Mouse (Mus musculus) ES-CJ7 (cell line): ENCODE results near the gene Tspear.
"Not testable (repeated sequence)": the region's sequence is repeated elsewhere in the genome, so short reads cannot be mapped to it uniquely, and the experiment has no call there.

Experiments
- DNase-seq: peaks from one replicate; pipeline ENCODE4 v3.0.0; 2011; ENCODE audit warnings: low read depth, low spot score

The Tspear gene

GRCm38 (mm10) chr10:77685895-77686664 is at the start of gene Tspear:
TSS of gene Tspear (plus strand) at chr10:77686569.
- no peak for DNase-seq

GRCm38 (mm10) chr10:77638956-77639355 is 47.4 kb upstream of the Tspear start:
- no peak for DNase-seq

GRCm38 (mm10) chr10:77643160-77643559 is 43.2 kb upstream of the Tspear start:
- DNase-seq, result no peak

GRCm38 (mm10) chr10:77645571-77645970 is 40.8 kb upstream of the Tspear start:
- no peak for DNase-seq

GRCm38 (mm10) chr10:77647461-77647860 is 38.9 kb upstream of the Tspear start:
- no peak for DNase-seq

GRCm38 (mm10) chr10:77647901-77648300 is 38.5 kb upstream of the Tspear start:
- DNase-seq, result no peak

GRCm38 (mm10) chr10:77652046-77652445 is 34.3 kb upstream of the Tspear start:
- DNase-seq, result no peak

- DNase-seq, result no peak
Measured at GRCm38 (mm10) chr10:77658286-77658994, 27.9 kb upstream of the Tspear start.

- DNase-seq, result peak; percentile 25
Measured at GRCm38 (mm10) chr10:77663949-77664665, 22.3 kb upstream of the Tspear start.

- no peak for DNase-seq
Measured at GRCm38 (mm10) chr10:77666342-77666741, 20.0 kb upstream of the Tspear start.

GRCm38 (mm10) chr10:77667402-77667801 is 19.0 kb upstream of the Tspear start:
- no peak for DNase-seq

- no peak for DNase-seq
Measured at GRCm38 (mm10) chr10:77670710-77671109, 15.7 kb upstream of the Tspear start.

- no peak for DNase-seq
Measured at GRCm38 (mm10) chr10:77671519-77671918, 14.8 kb upstream of the Tspear start.

GRCm38 (mm10) chr10:77673765-77674164 is 12.6 kb upstream of the Tspear start:
- DNase-seq, result no peak

GRCm38 (mm10) chr10:77677562-77677961 is 8.8 kb upstream of the Tspear start:
- no peak for DNase-seq

- no peak for DNase-seq
Measured at GRCm38 (mm10) chr10:77682994-77683393, 3.4 kb upstream of the Tspear start.

GRCm38 (mm10) chr10:77684181-77684580 is 2.2 kb upstream of the Tspear start:
- DNase-seq, result no peak

- DNase-seq, result no peak
Measured at GRCm38 (mm10) chr10:77687021-77687420, 652 bp downstream of the Tspear start.

- DNase-seq, result not testable (repeated sequence)
Measured at GRCm38 (mm10) chr10:77690356-77690807, 4.0 kb downstream of the Tspear start, which contains the start of gene Gm19402. TSS of gene Gm19402 (minus strand) at chr10:77690757.

GRCm38 (mm10) chr10:77697133-77697532 is 10.8 kb downstream of the Tspear start, which contains the start of gene Gm9508:
TSS of gene Gm9508 (minus strand) at chr10:77697233.
- peak; percentile 22 for DNase-seq

GRCm38 (mm10) chr10:77706326-77706725 is 20.0 kb downstream of the Tspear start, which contains the start of gene Gm10272:
TSS of gene Gm10272 (plus strand) at chr10:77706626.
- DNase-seq, result no peak

- DNase-seq, result no peak
Measured at GRCm38 (mm10) chr10:77709831-77710230, 23.5 kb downstream of the Tspear start.
